Mouse (Mus musculus) testis, postnatal 14 days (tissue): ENCODE data around the gene Slc35f5.
A peak's percentile ranks its signal among the peaks of the same experiment; 100 is the strongest.

Source experiments
- DNase-seq: peaks from one replicate; pipeline ENCODE4 v3.0.0; 2021; ENCODE audit warnings: low spot score

Gene Slc35f5

DNA sequence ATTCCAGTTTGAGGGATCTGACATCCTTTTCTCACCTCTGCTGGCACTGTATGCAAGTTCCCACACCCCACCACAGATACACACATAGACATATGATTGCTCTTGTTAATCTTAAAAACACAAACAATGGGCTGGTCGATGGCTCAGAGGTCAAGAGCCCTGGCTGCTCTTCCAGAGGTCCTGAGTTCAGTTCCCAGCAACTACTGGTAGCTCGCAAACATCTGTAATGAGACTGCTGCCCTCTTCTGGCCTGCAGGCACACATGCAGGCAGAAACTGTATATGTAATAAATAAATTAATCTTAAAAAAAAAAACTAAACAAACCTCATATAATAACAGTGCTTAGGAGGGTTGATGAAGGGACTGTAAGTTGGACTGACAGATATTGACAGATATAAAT, 13.8 kb downstream of the Slc35f5 start:
- no peak for DNase-seq

DNA sequence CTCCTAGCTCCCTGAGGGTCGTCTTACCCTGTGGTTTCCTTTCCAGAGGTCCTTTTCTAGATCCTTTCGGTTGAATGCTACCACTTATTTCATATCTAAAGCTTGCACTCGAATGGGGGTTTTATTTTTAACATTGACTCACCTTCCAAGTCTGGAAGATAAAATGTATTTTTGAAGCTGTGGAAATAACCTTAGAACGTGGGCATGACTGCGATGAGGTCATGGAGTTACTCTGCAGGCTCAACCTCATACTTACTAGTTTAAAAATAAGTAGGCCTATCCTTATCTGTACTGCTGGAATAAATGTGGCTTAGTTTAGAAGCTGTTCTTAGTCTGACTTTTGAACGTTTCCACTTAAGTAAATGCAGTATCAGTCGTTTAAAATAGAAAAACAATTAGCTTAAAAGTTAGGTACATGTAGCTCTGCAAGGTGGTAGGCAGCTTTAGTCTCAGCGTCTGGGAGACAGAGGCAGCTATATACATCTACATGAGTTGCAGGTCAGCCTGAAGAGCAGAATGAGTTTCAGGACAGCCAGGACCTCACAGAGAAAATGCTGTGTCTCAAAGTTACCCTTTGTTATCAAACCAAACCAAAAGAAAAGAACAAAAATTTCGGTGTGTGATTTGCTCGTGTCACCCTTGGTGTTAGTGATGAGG, 15.2 kb downstream of the Slc35f5 start:
- DNase-seq, result no peak

- no peak for DNase-seq
Observed at GRCm38 (mm10) chr1:125576965-125577364, 16.6 kb downstream of the Slc35f5 start.

DNA sequence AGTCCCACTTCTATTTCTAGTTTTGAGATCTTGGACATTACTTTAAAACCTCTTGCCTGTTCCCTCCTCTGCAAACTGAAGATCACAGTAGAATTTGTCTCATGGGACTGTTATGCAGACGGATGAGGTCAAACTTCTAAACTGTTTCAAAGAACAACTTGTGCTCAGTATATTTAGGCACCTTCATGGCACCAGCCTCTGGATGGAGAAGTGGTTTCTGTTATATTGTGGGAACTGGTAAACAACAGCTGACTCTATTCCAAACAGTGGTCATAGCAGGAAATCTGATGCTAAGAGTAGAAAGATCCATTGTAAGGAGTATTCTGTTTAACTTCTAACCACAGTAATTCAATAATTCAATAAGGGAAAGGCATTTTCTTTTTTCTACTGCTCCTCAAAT, 17.7 kb downstream of the Slc35f5 start:
- no peak for DNase-seq

- no peak for DNase-seq
Observed at GRCm38 (mm10) chr1:125581134-125581533, 20.7 kb downstream of the Slc35f5 start.

DNA sequence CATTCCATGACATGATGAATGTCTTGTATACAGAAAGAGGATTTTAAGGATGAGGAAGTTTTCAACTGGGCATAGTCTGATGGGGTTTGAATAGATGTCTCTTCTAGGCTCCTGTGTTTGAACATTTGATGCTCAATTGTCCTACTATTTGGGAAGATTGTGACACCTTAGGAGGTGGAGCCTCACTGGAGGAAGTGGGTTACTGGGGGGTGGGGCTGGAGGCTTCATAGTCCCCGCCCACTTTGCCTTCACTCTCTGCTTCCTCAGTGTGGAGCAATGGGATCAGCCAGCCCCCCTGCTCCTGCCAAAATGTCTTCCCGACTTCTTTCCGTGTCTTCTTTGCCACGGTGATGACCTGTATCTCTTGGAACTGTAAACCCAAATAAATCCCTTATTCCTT, 43.2 kb downstream of the Slc35f5 start:
- DNase-seq, result no peak

- DNase-seq, result peak; percentile 85
Observed at GRCm38 (mm10) chr1:125607087-125607803, 46.9 kb downstream of the Slc35f5 start.

DNA sequence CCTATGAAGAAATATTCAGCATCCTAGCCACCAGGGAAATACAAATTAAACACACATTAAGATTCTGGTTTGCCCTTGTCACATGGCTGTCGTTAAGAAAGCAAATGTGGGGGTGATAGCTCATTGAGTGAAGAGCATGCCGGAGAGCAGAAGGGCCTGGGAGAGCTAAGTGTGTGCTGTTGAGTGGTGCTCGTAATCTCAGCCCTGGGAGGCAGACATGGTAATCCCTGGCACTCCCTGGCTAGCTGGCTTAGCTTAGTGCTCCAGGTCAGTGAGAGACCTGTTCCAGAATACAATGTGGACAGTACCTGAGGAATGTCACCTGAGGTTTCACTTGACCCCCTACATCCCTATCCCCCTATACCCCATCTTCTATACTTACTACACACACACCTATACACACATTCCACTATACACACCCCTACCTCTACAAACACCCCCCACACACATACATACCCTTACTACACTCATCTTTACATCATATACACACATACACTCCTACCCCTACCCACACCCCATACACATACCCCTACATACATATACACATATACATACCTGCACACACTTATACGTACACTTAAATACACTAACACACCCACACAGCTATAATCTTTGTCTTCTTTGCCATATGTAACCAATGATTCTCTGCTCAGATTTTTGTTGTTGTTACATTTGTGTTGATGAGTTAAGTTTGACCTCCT, 64.1 kb downstream of the Slc35f5 start:
- DNase-seq, result no peak

DNA sequence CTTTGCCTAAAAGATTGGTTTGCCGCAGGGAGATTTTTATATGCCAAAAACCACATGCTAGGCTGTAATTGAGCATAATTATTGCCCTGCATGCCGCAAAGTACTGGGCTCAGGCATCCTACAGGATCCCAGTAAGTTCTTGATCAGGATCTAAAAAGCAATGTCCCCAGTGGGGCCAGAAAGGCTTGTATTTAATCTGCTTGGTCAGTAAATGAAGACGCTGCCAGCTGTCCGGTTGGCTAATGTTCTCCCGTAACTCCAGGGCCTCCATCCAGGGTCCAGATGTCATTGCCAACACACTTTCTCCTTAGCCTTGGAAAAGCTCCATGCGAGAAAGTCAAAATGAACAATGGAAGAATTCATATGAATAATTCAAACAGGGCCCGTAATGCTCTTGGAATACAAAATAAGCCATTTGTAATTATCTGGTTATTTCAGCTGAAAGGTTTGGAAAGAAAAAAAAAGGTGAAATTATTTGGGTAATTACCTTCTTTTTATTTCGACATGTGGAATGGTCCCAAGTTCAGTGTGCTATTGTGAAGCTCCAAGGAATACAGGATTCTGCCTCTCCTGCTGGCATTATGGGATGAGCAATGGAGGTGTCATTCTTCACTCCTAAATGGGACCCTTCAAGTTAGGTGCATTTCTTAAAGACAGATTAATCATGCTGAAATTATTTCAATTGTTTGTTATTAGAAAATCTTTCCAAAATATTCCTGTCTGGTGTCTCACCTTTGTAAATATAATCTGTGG, 79.3 kb downstream of the Slc35f5 start:
- DNase-seq, result peak; percentile 6

GRCm38 (mm10) chr1:125643643-125644042, 83.2 kb downstream of the Slc35f5 start:
- DNase-seq, result no peak
